Mouse (Mus musculus): ENCODE results near the gene Rpl36a.

DNA sequence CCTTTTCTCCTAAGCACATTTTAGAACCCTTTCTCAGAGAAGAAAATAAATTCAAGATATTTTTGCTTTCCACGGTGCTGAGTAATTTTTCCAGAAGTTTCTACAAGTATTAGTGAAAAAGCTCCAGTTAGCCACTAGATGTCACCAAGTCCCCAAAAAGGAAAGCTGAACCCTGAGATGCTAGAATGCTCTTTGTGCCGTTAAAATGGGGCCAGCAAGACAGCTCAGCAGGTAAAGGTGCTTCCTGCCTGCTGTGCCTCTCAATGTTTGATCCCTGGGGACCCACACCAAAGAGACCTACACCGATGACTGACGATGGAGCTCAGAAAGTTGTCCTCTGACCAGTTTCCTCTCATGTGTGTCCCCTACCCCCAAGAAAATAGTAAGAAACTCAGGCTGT is 24.0 kb downstream of the Rpl36a start:
- TF ChIP-seq USF1 (IDR thresholded peaks at IDR 0.05; ENCODE audit: low read depth) (no peak), E2F4 (IDR thresholded peaks at IDR 0.05; ENCODE audit: insufficient read depth) (no peak), MYOD1 (IDR thresholded peaks at IDR 0.05; ENCODE audit: control insufficient read depth in 1 of 3, insufficient read length in 2 of 3, low read depth in 2 of 3) (no peak), POLR2A (IDR thresholded peaks at IDR 0.05; ENCODE audit: insufficient read length, low read depth) (no peak), CEBPB (IDR thresholded peaks at IDR 0.05; ENCODE audit: insufficient read depth, poor library complexity, severe bottlenecking) (no peak), POLR2AphosphoS2 (IDR thresholded peaks at IDR 0.05; ENCODE audit: insufficient read length, low read depth) (no peak), TCF12 (IDR thresholded peaks at IDR 0.05; ENCODE audit: insufficient read depth, poor library complexity, severe bottlenecking) (no peak), MYOG (IDR thresholded peaks at IDR 0.05; ENCODE audit: control insufficient read depth in 1 of 3, insufficient read depth in 1 of 3, insufficient read length in 2 of 3, low read depth in 2 of 3) (no peak), TCF3 (IDR thresholded peaks at IDR 0.05; ENCODE audit: insufficient read length, low read depth) (no peak), MAX (IDR thresholded peaks at IDR 0.05; ENCODE audit: low read depth) (no peak), SRF (IDR thresholded peaks at IDR 0.05; ENCODE audit: control insufficient read depth, insufficient read length, low read depth) (no peak), REST (IDR thresholded peaks at IDR 0.05; ENCODE audit: insufficient read depth, insufficient read length) (no peak)

Measured in myocyte (in vitro differentiated cells).